Comparison of ENCODE assay signal across 13 mouse cellular contexts in the genomic region with DNA sequence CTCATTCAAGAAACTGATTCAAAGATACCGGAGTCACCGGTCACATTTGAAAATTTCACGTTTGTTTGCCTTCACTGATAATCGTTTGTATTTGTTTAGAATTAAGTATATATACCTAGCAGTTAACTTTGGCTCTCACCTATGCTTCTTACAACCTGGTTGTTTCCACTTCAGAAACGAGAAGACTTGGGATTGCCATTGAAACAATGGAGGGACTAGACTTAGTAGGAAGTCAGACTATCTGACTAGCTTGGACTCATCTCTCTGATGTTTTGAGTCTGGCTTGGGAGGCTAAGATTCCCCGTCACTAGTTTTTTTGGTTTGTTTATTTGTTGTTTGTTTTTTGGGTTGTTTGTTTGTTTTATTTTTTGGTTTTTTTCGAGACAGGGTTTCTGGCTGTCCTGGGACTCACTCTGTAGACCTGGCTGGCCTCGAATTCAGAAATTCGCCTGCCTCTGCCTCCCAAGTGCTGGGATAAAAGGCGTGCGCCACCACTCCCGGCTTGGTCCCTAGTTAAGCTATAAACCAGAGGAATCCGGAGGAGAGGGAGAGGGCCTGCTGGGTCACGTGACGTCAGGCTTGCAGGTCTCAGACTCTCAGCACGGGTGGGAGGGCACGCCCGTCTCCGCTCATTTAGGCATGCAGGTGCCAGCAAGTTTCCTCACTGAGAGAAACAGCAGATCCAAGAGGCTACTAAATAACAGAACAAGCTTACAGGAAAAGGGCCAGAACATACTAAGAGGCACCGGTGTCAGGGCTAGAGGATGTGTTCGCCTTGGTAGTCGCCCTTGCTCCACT. TPM values are rescaled to one million over a fixed set of nuclear protein-coding genes. Genes with fewer than 3 reads are reported as not detected.
DNase-seq lines count a peak whose midpoint lies in the region; ATAC-seq lines count a peak whose summit lies in the region.
"Had no signal": no experiment of that assay in that cellular context is flagged by ENCODE, and none has a peak within 500 bp of the region (broad histone marks: within the 10 kb centered on the region; RNA-seq: fewer than 3 reads in every experiment).

No protein-coding gene starts in this region.

- no peak overlapping the region for H3K9ac ChIP-seq in hindbrain, embryonic 16.5 days (ENCODE audit: low read depth, low read length)
- no peak overlapping the region for H3K9ac ChIP-seq in hindbrain, embryonic 14.5 days
- H3K9ac ChIP-seq in intestine, embryonic 15.5 days = no peak overlapping the region
- H3K9ac ChIP-seq in forebrain, embryonic 12.5 days = no peak overlapping the region
- H3K9ac ChIP-seq: embryonic facial prominence, embryonic 12.5 days; forebrain, postnatal 0 days; limb, embryonic 15.5 days had no signal

- H3K4me3 ChIP-seq in hindbrain, embryonic 16.5 days (ENCODE audit: low read length) = no peak overlapping the region
- H3K4me3 ChIP-seq in hindbrain, embryonic 14.5 days (replicated peaks; ENCODE audit: low read length) = no peak overlapping the region
- no peak overlapping the region for H3K4me3 ChIP-seq in intestine, embryonic 15.5 days (replicated peaks)
- H3K4me3 ChIP-seq in forebrain, embryonic 12.5 days (replicated peaks) = no peak overlapping the region
- H3K4me3 ChIP-seq: embryonic facial prominence, embryonic 12.5 days; limb, embryonic 15.5 days; myocyte had no signal

- no peak overlapping the region for H3K4me2 ChIP-seq in hindbrain, embryonic 16.5 days (ENCODE audit: low read length)
- H3K4me2 ChIP-seq in hindbrain, embryonic 14.5 days (replicated peaks) = no peak overlapping the region
- no peak overlapping the region for H3K4me2 ChIP-seq in intestine, embryonic 15.5 days (replicated peaks)
- H3K4me2 ChIP-seq in forebrain, embryonic 12.5 days = no peak overlapping the region
- H3K4me2 ChIP-seq: embryonic facial prominence, embryonic 12.5 days; limb, embryonic 15.5 days had no signal

- no peak for DNase-seq in hindbrain, embryonic 14.5 days (ENCODE audit: low spot score)
- DNase-seq in B cell, adult 2 months = peak; percentile 28 to 29
- peak; percentile 54 to 65 for DNase-seq in kidney, postnatal 36 days
- DNase-seq in adrenal gland, adult (ENCODE audit: inconsistent age in 2 of 2, low spot score in 1 of 2) = no peak
- DNase-seq: cerebellum, adult 2 months had no signal

- peaks cover 5% of the 10 kb centered on the region; the same call in 1 of the 2 replicates for H3K4me1 ChIP-seq in hindbrain, embryonic 16.5 days (ENCODE audit: control insufficient read depth, insufficient read depth, low read depth, low read length)
- 0 out of 2 replicates have a peak, but pooled peaks cover 4% of the 10 kb centered on the region for H3K4me1 ChIP-seq in hindbrain, embryonic 14.5 days (replicated peaks; ENCODE audit: control insufficient read depth, insufficient read depth, low read length)
- peaks cover 8% of the 10 kb centered on the region; the same call in 1 of the 2 replicates for H3K4me1 ChIP-seq in intestine, embryonic 15.5 days (replicated peaks)
- peaks cover 12% of the 10 kb centered on the region; the same call in 1 of the 2 replicates for H3K4me1 ChIP-seq in forebrain, embryonic 12.5 days

- 77% methylated on average over 22 of the region's 22 CpGs for WGBS in hindbrain, embryonic 16.5 days
- 76% methylated on average over 22 of the region's 22 CpGs for WGBS in hindbrain, embryonic 14.5 days
- WGBS in intestine, embryonic 15.5 days = 59% methylated on average over 22 of the region's 22 CpGs
- WGBS in forebrain, embryonic 12.5 days = 80% methylated on average over 22 of the region's 22 CpGs

- H3K9me3 ChIP-seq in hindbrain, embryonic 16.5 days (ENCODE audit: control insufficient read depth, low read length) = no peaks in the 10 kb centered on the region
- no peaks in the 10 kb centered on the region for H3K9me3 ChIP-seq in hindbrain, embryonic 14.5 days (ENCODE audit: control insufficient read depth, low read length)
- H3K9me3 ChIP-seq in intestine, embryonic 15.5 days = no peaks in the 10 kb centered on the region
- no peaks in the 10 kb centered on the region for H3K9me3 ChIP-seq in forebrain, embryonic 12.5 days
- H3K9me3 ChIP-seq: embryonic facial prominence, embryonic 12.5 days; limb, embryonic 15.5 days had no signal

- no peaks in the 10 kb centered on the region for H3K27me3 ChIP-seq in hindbrain, embryonic 16.5 days (replicated peaks; ENCODE audit: control insufficient read depth, insufficient read depth, low read length)
- no peaks in the 10 kb centered on the region for H3K27me3 ChIP-seq in hindbrain, embryonic 14.5 days (ENCODE audit: control insufficient read depth, insufficient read depth, low read length)
- no peaks in the 10 kb centered on the region for H3K27me3 ChIP-seq in intestine, embryonic 15.5 days (replicated peaks)
- H3K27me3 ChIP-seq in forebrain, embryonic 12.5 days = no peaks in the 10 kb centered on the region
- H3K27me3 ChIP-seq: embryonic facial prominence, embryonic 12.5 days; limb, embryonic 15.5 days had no signal

- no peaks in the 10 kb centered on the region for H3K36me3 ChIP-seq in hindbrain, embryonic 16.5 days (ENCODE audit: control insufficient read depth, insufficient read depth, low read length)
- no peaks in the 10 kb centered on the region for H3K36me3 ChIP-seq in hindbrain, embryonic 14.5 days (replicated peaks; ENCODE audit: control insufficient read depth, insufficient read depth)
- no peaks in the 10 kb centered on the region for H3K36me3 ChIP-seq in intestine, embryonic 15.5 days
- no peaks in the 10 kb centered on the region for H3K36me3 ChIP-seq in forebrain, embryonic 12.5 days (replicated peaks)
- H3K36me3 ChIP-seq: embryonic facial prominence, embryonic 12.5 days; limb, embryonic 15.5 days had no signal

- H3K27ac ChIP-seq in hindbrain, embryonic 16.5 days (ENCODE audit: low read depth, low read length) = no peak overlapping the region
- H3K27ac ChIP-seq in hindbrain, embryonic 14.5 days = no peak overlapping the region
- no peak overlapping the region for H3K27ac ChIP-seq in intestine, embryonic 15.5 days
- H3K27ac ChIP-seq in forebrain, embryonic 12.5 days = no peak overlapping the region
- H3K27ac ChIP-seq: embryonic facial prominence, embryonic 12.5 days; limb, embryonic 15.5 days had no signal

- ATAC-seq in hindbrain, embryonic 16.5 days = 0 out of 2 replicates have a peak, but pooled peaks have one; percentile 7
- ATAC-seq in hindbrain, embryonic 14.5 days (ENCODE audit: low FRiP score) = no peak
- ATAC-seq in intestine, embryonic 15.5 days = 0 out of 2 replicates have a peak, but pooled peaks have one; percentile 29
- ATAC-seq in inflammation-experienced regulatory T-cells, adult 6 months = no peak
- no peak for ATAC-seq in forebrain, embryonic 12.5 days (ENCODE audit: low FRiP score)

RNA-seq across cellular contexts. Expression of gene Man1a2, which starts 18.7 kb away (rescaled TPM):
- polyA plus RNA-seq in hindbrain, embryonic 16.5 days (2015; fragmentation: Nextera tagmentation; extraction: Ambion mirVana) = 20.8 and 24.0 TPM in 2 replicates
- polyA plus RNA-seq in hindbrain, embryonic 14.5 days (2014; fragmentation: Nextera tagmentation; extraction: Ambion mirVana) = 61.2 and 65.3 TPM in 2 replicates
- polyA plus RNA-seq in intestine, embryonic 15.5 days (2015; fragmentation: Nextera tagmentation; extraction: Ambion mirVana) = 84.1 and 88.8 TPM in 2 replicates
- 10 to 100 TPM; 18.4 to 32.3 (median 26.3) TPM for polyA plus RNA-seq in inflammation-experienced regulatory T-cells, adult 6 months (2017; shearing (Covaris generic))
- 47.7 and 54.6 TPM in 2 replicates for polyA plus RNA-seq in forebrain, embryonic 12.5 days (2016; fragmentation: Nextera tagmentation; extraction: Ambion mirVana)

Comparison
In these comparisons a context has a peak if more than half of its experiments do, and no peak if none do; other contexts are left out.
1. ATAC-seq: peak in hindbrain, embryonic 16.5 days (single experiment) and intestine, embryonic 15.5 days (single experiment); none in hindbrain, embryonic 14.5 days (single experiment), inflammation-experienced regulatory T-cells, adult 6 months (single experiment) and forebrain, embryonic 12.5 days (single experiment).
2. DNase-seq: peak in B cell, adult 2 months (2 of 2) and kidney, postnatal 36 days (2 of 2); none in hindbrain, embryonic 14.5 days (single experiment) and adrenal gland, adult (0 of 2).